Mouse (Mus musculus) urinary bladder, postnatal 36 days (tissue): ENCODE data around the gene Vmn1r196.
"Not testable (repeated sequence)": the region's sequence is repeated elsewhere in the genome, so short reads cannot be mapped to it uniquely, and the experiment has no call there.

Experiments
- DNase-seq, 2 experiments: peaks; one replicate each; pipeline ENCODE4 v3.0.0; 2022; ENCODE audit warnings: low spot score in 2 of 2, mixed read lengths in 1 of 2

Gene Vmn1r196

DNA sequence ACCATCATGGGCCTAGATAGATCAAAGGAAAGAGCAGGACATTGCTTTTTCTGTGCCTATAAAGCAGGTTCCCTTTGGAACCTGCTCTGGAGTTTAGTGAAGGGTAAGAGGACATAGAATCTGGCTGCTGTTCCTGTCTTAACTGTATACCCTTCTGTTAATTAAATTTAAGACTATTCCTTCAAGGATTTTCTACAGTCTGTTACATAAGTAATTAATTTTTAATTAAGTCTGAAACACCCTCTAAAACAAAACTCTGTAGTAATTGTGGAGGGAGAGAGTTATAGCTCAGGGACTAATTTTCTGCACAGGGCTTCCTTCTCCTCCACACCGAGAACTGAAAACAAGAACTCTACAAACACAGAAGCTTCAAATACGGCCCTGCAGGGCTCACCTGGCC, at the start of gene Vmn1r196:
Vmn1r196 (plus strand) TSS at position 301 of the 400 bp plus-strand sequence.
- DNase-seq = no peak

DNA sequence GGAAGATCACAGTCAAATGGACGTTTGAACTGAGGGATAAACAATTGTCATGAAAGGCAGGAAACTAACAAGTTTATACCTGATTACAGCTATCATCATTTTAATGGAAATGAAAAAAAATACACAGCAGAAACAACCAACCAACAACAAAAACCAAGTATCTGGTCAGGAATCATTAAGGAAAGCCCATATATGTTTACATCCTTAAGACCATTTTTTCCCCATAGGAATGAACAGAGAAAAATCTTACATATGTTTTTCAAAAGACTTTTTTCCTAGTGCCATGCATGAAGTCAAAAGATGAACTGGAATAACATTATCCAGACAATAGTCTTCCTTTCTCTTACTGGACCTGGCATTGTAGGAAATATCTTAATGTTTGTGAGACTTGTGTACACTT, 45.8 kb upstream of the Vmn1r196 start, which contains the start of gene Vmn1r194:
Vmn1r194 (plus strand) TSS at position 301 of the 400 bp plus-strand sequence.
- DNase-seq = no peak

DNA sequence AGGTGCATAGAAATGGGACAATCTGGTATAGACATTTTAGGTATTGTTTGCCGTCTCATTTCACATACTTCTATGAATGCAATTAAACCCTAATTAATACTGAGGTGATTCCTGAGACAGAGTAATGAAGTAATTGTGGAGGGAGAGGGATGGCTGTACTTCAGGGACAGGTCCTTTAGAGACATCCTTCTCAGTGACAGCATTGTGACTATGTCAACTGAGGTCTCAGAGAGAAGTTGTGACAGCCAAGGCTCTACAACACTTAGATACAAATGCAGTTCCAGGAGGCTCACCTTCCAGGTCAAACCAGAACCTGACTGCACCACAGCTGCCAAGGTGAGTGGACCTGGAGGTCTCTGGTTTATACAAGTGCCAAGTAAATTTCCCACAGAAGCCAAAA, 19.5 kb upstream of the Vmn1r196 start, which contains the start of gene Vmn1r195:
Vmn1r195 (plus strand) TSS at position 301 of the 400 bp plus-strand sequence.
- not testable (repeated sequence) for DNase-seq

DNA sequence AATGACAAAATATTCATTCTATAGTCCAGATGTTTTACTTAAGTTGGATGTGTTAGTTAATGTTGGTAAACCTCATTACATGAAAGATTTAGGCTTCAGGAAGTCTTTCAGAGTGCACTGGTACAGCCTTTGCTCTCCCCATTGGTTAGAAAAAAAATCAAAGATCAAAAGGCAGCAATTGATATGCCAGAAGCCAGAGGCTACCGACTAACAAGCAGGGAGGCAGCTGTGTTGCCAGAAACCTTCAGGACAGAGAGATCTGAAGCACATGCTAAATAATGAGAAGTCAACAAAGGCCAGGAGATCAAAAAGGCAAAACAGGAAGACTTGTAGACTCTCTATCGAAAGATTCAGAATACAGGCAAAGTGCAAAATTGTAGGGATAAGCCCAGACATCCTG, 18.0 kb upstream of the Vmn1r196 start:
- no peak for DNase-seq

DNA sequence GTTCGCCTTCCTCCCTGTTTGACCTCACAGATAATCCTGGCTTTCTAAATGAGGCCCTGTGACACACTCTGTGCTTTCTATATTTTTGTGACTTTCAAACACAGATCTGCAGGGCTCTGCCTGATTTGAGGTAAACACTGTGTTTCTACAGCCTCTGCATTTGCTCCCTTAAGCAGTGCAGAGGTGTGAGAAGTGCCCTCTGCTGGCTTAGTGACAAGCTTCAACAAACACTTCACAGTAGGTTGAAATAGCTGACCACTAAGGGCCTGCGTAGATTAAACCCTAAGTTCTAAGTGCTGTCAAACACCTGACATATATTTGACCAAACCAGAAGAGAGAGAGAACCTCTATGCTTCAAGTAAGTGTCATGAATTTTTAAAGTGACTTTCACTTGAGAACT, 5.1 kb upstream of the Vmn1r196 start:
- no peak for DNase-seq

DNA sequence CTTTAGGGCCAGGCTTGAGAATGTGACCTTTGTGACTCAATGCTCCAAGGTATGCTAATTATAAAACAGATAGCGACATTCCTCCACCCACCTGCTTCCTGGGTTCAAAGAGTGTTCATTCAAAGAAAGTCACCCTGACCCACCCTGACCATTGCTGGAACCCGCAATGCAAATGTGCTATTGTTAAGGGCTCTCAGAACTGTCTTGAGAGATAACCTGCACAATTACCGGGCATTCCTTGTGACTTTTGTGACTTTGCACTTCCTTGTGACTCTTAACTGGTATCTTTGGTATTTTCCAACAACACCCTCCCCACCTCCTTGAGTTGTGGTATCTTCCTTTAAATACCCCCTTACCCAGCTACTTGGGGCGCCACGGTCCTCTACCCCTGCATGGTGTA, 18.4 kb downstream of the Vmn1r196 start:
- not testable (repeated sequence) for DNase-seq

DNA sequence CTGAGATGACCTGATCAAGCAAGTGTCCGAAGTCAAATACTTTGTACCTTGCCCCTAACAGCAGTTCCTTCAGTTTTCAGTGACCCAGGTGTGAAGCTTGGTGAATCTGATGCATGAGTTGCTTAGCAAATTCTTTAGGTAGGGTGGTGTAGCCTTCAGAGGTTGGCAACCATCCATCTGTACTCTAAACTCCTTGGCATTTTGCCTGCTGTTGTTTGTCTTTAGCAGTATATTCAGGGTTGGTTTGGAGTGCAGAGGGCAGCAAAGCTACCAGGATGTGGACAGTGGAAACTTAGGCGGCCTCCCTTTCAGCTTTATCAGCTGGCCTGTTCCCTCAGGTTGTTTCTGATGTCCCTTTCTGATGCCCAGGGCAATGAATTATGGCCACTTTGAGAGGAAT, 25.6 kb downstream of the Vmn1r196 start:
- DNase-seq = no peak

DNA sequence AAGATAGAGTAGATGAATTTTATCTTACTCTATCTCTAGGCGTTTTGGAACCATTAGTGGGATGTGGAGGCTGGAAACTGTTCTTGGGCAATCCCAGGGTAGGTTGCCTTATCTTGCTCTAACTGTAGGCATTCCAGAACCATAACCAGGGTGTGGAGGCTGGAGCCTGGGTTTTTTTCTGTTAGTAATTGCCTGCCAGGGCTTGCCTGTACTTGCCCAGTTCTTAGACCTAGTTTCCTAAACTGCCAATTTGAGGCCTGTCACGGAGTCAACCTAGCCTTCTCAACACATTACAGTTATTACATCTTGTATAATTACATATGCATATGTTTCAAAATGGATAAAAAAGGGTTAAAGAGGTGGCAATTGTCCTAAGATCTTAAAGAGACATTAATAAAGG, 27.6 kb downstream of the Vmn1r196 start:
- no peak for DNase-seq

DNA sequence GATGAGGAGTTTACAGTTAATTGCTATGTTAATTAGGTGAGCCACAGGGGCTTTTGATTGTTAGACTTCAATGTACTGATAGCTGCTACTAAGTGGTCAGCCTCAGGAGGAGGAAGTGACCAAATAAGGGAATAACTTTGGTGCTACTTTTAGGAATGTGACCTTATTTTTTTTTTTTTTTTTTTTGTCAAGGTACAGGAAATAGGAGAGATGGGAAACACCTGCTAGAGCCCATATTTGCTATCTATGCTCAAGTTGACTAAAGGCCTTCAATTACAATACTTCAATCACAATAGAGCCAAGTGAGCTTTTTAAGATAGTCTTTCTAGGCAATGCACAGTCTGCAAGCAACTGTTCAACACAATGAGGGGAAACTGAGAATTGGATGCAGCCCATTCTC, 30.4 kb downstream of the Vmn1r196 start:
- DNase-seq = no peak

DNA sequence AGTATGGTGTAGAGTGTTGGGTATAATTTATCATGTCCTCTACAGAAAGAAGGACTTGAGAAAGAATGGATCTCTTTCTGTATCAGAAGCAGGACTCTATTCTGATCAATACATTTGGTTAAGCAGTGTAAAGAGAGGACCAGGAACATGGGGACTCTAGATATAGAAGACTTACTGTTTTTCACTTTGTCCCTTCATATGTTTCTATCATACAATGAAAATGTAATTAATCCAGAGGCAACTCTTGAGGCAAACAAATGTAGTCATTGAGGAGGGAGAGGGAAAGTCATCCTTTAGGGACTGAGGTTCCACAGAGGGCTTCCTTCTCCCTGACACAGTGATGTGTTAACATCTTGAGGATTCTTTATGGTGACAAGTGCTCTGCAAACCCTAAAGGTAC, 34.6 kb downstream of the Vmn1r196 start, which contains the start of gene Vmn1r197:
Vmn1r197 (plus strand) TSS at position 301 of the 400 bp plus-strand sequence.
- DNase-seq = no peak

DNA sequence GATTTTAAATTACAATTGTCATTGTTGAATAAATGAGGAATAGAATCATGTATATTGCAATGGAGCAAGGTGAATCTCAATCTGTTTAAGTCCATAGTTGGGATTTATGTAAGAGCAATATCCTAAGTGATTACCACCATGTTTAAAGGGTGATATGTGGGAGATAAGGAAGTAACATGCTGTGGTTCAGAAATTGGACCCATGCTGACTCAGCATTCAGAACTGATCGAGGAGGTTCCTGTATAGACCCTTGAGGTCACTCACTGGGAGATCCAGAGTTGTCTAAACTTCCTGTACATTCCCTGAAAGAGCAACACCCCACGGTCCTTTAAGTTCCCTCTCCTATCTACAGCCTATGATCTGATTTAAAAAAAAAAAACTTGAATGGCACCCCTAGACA, 43.5 kb downstream of the Vmn1r196 start:
- no peak for DNase-seq

DNA sequence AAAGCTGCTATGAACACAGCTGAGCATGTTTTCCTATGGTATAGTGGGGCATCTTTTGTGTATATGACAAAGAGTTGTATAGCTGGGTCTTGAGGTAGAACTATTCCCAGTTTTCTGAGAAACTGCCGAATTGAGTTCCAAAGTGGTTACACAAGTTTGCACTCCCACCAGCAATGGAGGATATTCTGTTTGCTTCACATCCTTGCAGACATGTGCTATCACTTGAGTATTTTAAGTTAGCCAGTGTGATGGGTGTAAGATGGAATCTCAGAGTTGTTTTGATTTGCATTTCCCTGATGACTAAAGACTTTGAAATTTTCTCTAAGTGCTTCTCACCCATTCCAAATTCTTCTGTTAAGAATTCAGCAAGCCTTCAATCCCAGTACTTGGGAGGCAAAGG, 45.8 kb downstream of the Vmn1r196 start:
- DNase-seq = no peak
